Mouse (Mus musculus) kidney, embryonic 14.5 days (tissue): Measurements from ENCODE around the gene Ccdc117. TPM values are rescaled to one million over a fixed set of nuclear protein-coding genes. Genes with fewer than 3 reads are reported as not detected.
"Not testable (repeated sequence)": the region's sequence is repeated elsewhere in the genome, so short reads cannot be mapped to it uniquely, and the experiment has no call there.

ENCODE experiments used
- ATAC-seq: fragments of 200-750 bp; cut with Nextera tagmentation; 2 replicates; pipeline ENCODE4 v1.8.0; 2017; ENCODE audit warnings: moderate number of reproducible peaks, mild to moderate bottlenecking, moderate TSS enrichment, moderate library complexity; ENCODE audit not compliant: low FRiP score, low TSS enrichment
- H3K27ac ChIP-seq: fragments of 300-500 bp; sonication (generic); 2 replicates; pipeline ENCODE4 v1.5.1; 2014; ENCODE audit warnings: low read depth, mild to moderate bottlenecking, low read length, moderate library complexity, mixed read lengths
- H3K27me3 ChIP-seq: fragments of 300-500 bp; sonication (generic); 2 replicates; pipeline ENCODE4 v1.6.1; 2014; ENCODE audit warnings: mild to moderate bottlenecking, low read length; ENCODE audit not compliant: control insufficient read depth, insufficient read depth
- H3K36me3 ChIP-seq: fragments of 300-500 bp; sonication (generic); 2 replicates; pipeline ENCODE4 v1.6.1; 2014; ENCODE audit warnings: low read length, mixed read lengths; ENCODE audit not compliant: control insufficient read depth, insufficient read depth
- H3K4me1 ChIP-seq: fragments of 300-500 bp; sonication (generic); 2 replicates; pipeline ENCODE4 v1.6.1; 2014; ENCODE audit warnings: low read length, mixed read lengths; ENCODE audit not compliant: control insufficient read depth, insufficient read depth
- H3K4me2 ChIP-seq: fragments of 300-500 bp; sonication (generic); replicated peaks from 2 replicates; pipeline ENCODE4 v1.6.1; 2014; ENCODE audit warnings: low read depth, mild to moderate bottlenecking, low read length
- H3K4me3 ChIP-seq: fragments of 300-500 bp; sonication (generic); 2 replicates; pipeline ENCODE4 v1.5.1; 2014; ENCODE audit warnings: mild to moderate bottlenecking, low read length
- H3K9ac ChIP-seq: fragments of 300-500 bp; sonication (generic); 2 replicates; pipeline ENCODE4 v1.6.1; 2014; ENCODE audit warnings: low read depth, mild to moderate bottlenecking, low read length, moderate library complexity
- H3K9me3 ChIP-seq: fragments of 300-500 bp; sonication (generic); 2 replicates; pipeline ENCODE4 v1.6.1; 2016; ENCODE audit warnings: low read length; ENCODE audit not compliant: control insufficient read depth
- WGBS: fragments of 180-500 bp; shearing (Covaris S2); extraction: QIAGEN DNeasy Blood & Tissue Kit; methylation state at CpG from one replicate; pipeline ENCODE4 v1.1.7; 2014; 5-methylcytosine and 5-hydroxymethylcytosine counted together
- polyA plus RNA-seq: library from polyadenylated mRNA; unstranded; fragments of >200 nt; fragmentation: Nextera tagmentation; extraction: Ambion mirVana; gene quantifications from 2 replicates; pipeline ENCODE4 v1.2.1, GENCODE M21; 2014

Ccdc117 gene
- polyA plus RNA-seq, 1 experiment from 2014 or later: 21.3 TPM

DNA sequence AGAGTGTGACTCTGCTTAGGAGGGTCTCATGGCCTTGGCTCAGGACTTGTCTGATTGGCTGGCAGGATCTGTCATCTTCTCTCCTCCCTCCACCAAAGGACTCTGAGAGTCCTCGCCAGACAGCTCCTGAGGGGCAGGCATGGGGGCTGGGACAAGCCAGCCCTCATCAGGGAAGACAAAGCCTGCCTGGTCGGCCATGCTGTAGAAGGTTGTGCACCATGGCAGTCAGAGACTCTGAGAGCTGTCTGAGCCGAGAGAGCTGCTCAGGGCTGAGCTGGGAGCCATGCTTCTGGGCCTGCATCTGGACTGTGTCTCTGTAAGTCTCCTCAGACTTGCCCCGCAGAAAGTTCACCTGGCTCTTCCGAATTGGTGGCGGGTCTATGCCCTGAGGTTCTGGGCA is 21.9 kb upstream of the Ccdc117 start:
- 74% methylated on average over 6 of the region's 6 CpGs for WGBS

DNA sequence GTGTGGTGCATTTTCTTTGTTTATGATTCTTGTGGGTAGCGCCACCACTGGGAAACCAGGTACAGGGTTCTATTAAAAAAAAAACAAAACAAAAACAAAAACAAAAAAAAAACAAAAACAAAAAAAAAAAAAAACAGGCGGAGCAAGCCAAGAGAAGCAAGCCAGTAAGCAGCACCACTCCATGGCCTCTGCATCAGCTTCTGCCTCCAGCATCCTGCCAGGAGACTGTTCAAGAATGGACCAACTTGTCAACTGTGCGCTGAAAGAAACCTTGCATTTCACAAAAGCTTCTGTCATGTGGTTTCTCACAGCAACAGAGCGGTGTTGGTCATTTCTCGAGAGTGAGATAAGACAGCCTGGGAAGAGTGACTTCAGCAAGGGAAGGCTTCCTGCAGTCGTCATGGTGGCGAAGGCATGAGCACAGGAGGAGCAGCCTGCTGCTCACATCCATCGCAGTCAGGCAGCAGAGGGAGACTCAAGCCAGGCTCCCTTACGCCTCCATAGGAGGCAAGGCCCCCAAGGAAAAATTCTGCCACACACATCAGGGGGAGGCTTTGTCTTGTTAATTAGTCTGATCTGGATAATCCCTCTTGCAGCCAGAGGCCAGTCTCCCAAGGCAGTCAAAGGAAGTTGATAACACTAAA is 20.8 kb upstream of the Ccdc117 start:
- H3K9ac ChIP-seq: no peak overlapping the region
- 43% methylated on average over 9 of the region's 9 CpGs for WGBS
- no peak overlapping the region for H3K4me3 ChIP-seq
- no peak overlapping the region for H3K4me2 ChIP-seq
- H3K4me1 ChIP-seq: no peaks in the 10 kb centered on the region
- no peak overlapping the region for H3K27ac ChIP-seq
- H3K27me3 ChIP-seq: no peaks in the 10 kb centered on the region
- no peaks in the 10 kb centered on the region for H3K9me3 ChIP-seq
- ATAC-seq: no peak
- H3K36me3 ChIP-seq: no peaks in the 10 kb centered on the region

More for the DNA sequence above, 21.9 kb upstream of the Ccdc117 start:
- H3K9me3 ChIP-seq: no peaks in the 10 kb centered on the region
- no peaks in the 10 kb centered on the region for H3K27me3 ChIP-seq
- H3K4me3 ChIP-seq: no peak overlapping the region
- no peaks in the 10 kb centered on the region for H3K36me3 ChIP-seq
- no peak overlapping the region for H3K27ac ChIP-seq
- no peak for ATAC-seq
- no peaks in the 10 kb centered on the region for H3K4me1 ChIP-seq
- no peak overlapping the region for H3K9ac ChIP-seq
- H3K4me2 ChIP-seq: no peak overlapping the region

DNA sequence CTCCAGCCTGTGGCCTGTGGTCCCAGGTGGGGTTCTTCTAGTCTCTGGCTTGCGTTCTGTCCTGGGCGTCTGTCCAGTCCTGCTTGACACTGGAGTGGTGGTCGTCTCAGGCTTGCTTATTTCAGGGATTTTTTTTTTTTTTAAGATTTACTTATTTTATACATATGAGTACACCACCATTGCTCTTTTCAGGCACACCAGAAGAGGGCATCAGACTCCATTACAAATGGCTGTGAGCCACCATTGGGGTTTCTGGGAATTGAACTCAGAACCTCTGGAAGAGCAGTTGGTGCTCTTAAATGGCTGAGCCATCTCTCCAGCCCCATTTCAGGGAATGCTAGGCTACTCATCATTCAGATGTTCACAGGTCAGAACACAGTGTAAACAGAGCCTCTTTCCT is 18.3 kb upstream of the Ccdc117 start:
- no peaks in the 10 kb centered on the region for H3K4me1 ChIP-seq
- H3K4me2 ChIP-seq: no peak overlapping the region
- no peak for ATAC-seq
- WGBS: 82% methylated on average over 3 of the region's 3 CpGs
- H3K9me3 ChIP-seq: no peaks in the 10 kb centered on the region
- H3K36me3 ChIP-seq: no peaks in the 10 kb centered on the region
- no peak overlapping the region for H3K4me3 ChIP-seq
- no peak overlapping the region for H3K27ac ChIP-seq
- H3K27me3 ChIP-seq: no peaks in the 10 kb centered on the region
- no peak overlapping the region for H3K9ac ChIP-seq

GRCm38 (mm10) chr11:5551931-5552330 is 9.9 kb upstream of the Ccdc117 start:
- H3K27me3 ChIP-seq: no peaks in the 10 kb centered on the region
- H3K9me3 ChIP-seq: no peaks in the 10 kb centered on the region
- ATAC-seq: no peak
- H3K4me3 ChIP-seq: no peak overlapping the region
- no peak overlapping the region for H3K9ac ChIP-seq
- no peaks in the 10 kb centered on the region for H3K4me1 ChIP-seq
- 72% methylated on average over 1 of the region's 1 CpGs for WGBS
- no peaks in the 10 kb centered on the region for H3K36me3 ChIP-seq
- H3K4me2 ChIP-seq: no peak overlapping the region
- no peak overlapping the region for H3K27ac ChIP-seq

GRCm38 (mm10) chr11:5551430-5551829 is 9.4 kb upstream of the Ccdc117 start:
- no peak overlapping the region for H3K9ac ChIP-seq
- no peak overlapping the region for H3K4me3 ChIP-seq
- no peak overlapping the region for H3K27ac ChIP-seq
- no peaks in the 10 kb centered on the region for H3K4me1 ChIP-seq
- no peak for ATAC-seq
- no peak overlapping the region for H3K4me2 ChIP-seq
- H3K9me3 ChIP-seq: no peaks in the 10 kb centered on the region
- no peaks in the 10 kb centered on the region for H3K27me3 ChIP-seq
- WGBS: 83% methylated on average over 5 of the region's 5 CpGs
- no peaks in the 10 kb centered on the region for H3K36me3 ChIP-seq

DNA sequence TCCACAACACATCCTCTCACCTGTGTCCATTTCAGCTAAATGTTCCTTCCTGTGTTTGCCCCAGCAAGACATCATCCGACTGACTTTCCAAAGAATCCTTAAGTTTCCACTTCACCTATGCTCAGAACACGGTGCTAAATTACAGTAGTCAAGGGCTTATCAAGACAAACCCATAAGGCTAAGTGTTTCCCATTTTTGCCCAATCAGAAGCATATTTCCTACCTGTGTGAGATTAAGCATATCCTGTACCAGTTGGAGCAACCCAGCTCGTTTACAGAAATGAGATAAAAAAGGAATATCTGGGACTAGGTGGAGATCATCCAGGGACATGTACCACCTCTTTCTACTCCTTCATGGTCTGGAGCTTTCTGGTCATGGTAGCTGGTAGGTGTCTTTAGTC is 4.7 kb upstream of the Ccdc117 start:
- Histone ChIP-seq H3K4me2 (no peak overlapping the region), H3K4me1 (no peaks in the 10 kb centered on the region), H3K4me3 (no peak overlapping the region), H3K27me3 (no peaks in the 10 kb centered on the region), H3K36me3 (no peaks in the 10 kb centered on the region), H3K9me3 (no peaks in the 10 kb centered on the region), H3K9ac (no peak overlapping the region), H3K27ac (no peak overlapping the region)
- no peak for ATAC-seq
- 88% methylated on average over 3 of the region's 3 CpGs for WGBS

- H3K4me1 ChIP-seq: peaks cover 7% of the 10 kb centered on the region
- no peaks in the 10 kb centered on the region for H3K9me3 ChIP-seq
- no peaks in the 10 kb centered on the region for H3K27me3 ChIP-seq
- H3K4me2 ChIP-seq: no peak overlapping the region
- ATAC-seq: no peak
- H3K4me3 ChIP-seq: no peak overlapping the region
- H3K27ac ChIP-seq: no peak overlapping the region
- H3K36me3 ChIP-seq: no peaks in the 10 kb centered on the region
- H3K9ac ChIP-seq: no peak overlapping the region
- WGBS: 80% methylated on average over 4 of the region's 4 CpGs
Observed at GRCm38 (mm10) chr11:5545457-5545856, 3.5 kb upstream of the Ccdc117 start.

- not testable (repeated sequence) for H3K27me3 ChIP-seq, H3K4me2 ChIP-seq, H3K4me1 ChIP-seq, H3K36me3 ChIP-seq, H3K9ac ChIP-seq, H3K27ac ChIP-seq, H3K9me3 ChIP-seq, ATAC-seq, H3K4me3 ChIP-seq
- 91% methylated on average over 1 of the region's 1 CpGs for WGBS
Observed at GRCm38 (mm10) chr11:5544709-5545108, 2.7 kb upstream of the Ccdc117 start.

- peaks cover 9% of the 10 kb centered on the region for H3K4me1 ChIP-seq
- no peak overlapping the region for H3K4me3 ChIP-seq
- peaks cover 9% of the 10 kb centered on the region; the same call in 1 of the 2 replicates for H3K36me3 ChIP-seq
- H3K9ac ChIP-seq: no peak overlapping the region
- 90% methylated on average over 1 of the region's 1 CpGs for WGBS
- H3K4me2 ChIP-seq: no peak overlapping the region
- H3K27me3 ChIP-seq: no peaks in the 10 kb centered on the region
- ATAC-seq: no peak
- no peak overlapping the region for H3K27ac ChIP-seq
- H3K9me3 ChIP-seq: no peaks in the 10 kb centered on the region
Observed at GRCm38 (mm10) chr11:5543281-5543680, 1.3 kb upstream of the Ccdc117 start.
